Mouse (Mus musculus) megakaryocyte progenitor cell, adult 5-6 weeks (primary cell): ENCODE data around the gene Hibadh. TPM values are rescaled to one million over a fixed set of nuclear protein-coding genes. Genes with fewer than 3 reads are reported as not detected.
A peak's percentile ranks its signal among the peaks of the same experiment; 100 is the strongest.

Experiments
- ATAC-seq: replicated peaks from 2 replicates; pipeline ENCODE4 v1.8.0; 2016; ENCODE audit warnings: mild to moderate bottlenecking, moderate TSS enrichment, inconsistent platforms; ENCODE audit not compliant: poor library complexity
- total RNA-seq, 2 experiments: library from RNA; stranded (forward) in 1 of 2; stranded (reverse) in 1 of 2; fragments of 157-497, 149-512 nt in 1 of 2; fragments of 200-1000 nt in 1 of 2; gene quantifications; 2 replicates each; pipeline versions ENCODE4 v1.2.3 to v1.2.4; 2015 to 2017

The Hibadh gene
- total RNA-seq, 2 experiments from 2014 or later = 51.1 to 97.5 TPM

DNA sequence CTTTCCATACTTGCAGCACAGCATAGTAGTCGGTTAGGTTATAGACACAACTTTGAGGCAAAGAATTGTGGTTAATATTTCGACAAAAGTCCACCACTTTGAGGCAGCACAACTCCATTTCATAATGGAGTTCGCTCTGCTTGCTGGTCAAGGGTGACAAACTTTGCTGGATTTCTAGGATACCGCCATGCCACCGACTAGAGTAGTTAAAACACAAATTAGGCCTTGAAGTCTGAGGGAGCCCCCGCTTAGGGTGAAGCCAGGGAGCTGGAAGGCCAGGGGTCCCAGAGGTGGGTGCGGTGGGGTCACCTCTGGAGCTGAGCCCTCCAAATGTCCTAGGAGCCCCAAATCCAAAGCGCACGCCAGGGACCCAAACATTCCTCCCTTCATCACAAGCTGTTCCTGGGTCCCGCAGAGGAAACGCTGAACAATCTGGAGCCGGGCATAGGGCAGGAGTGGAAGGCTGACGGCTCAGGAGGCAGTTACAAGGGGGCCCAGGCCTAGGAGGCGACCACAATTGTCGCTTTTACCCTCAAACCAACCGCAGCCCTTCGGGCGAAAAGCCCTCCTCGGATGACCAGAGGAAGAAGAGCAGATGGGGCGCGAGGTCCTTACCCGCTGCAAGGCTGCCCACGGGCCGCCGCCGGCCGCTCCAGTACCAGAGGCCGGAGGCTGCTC is 504 bp downstream of the Hibadh start:
- ATAC-seq = peak; percentile 14

GRCm38 (mm10) chr6:52638471-52639185 is 1.6 kb downstream of the Hibadh start:
- ATAC-seq = no peak

- ATAC-seq = no peak
Observed at GRCm38 (mm10) chr6:52637337-52637736, 2.9 kb downstream of the Hibadh start.

DNA sequence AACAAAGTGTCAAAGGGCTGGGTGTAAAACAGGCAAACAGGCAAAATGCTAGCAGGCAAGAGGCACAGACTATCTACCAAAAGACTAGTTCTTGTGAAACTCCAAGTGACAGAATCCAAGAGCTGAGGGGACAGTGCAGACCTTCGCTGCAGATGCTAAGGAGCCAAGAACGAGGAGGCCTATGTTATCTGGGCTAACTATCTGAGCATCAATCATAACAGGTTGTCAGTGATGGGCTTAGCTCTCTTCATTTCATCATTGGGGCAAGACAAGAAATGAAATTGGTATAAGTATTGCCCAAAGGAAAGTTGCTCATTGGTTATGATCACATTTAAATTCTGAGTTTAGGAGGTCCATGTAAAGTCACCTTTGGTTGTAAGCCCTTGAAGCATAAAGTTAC is 4.8 kb downstream of the Hibadh start:
- ATAC-seq = no peak

DNA sequence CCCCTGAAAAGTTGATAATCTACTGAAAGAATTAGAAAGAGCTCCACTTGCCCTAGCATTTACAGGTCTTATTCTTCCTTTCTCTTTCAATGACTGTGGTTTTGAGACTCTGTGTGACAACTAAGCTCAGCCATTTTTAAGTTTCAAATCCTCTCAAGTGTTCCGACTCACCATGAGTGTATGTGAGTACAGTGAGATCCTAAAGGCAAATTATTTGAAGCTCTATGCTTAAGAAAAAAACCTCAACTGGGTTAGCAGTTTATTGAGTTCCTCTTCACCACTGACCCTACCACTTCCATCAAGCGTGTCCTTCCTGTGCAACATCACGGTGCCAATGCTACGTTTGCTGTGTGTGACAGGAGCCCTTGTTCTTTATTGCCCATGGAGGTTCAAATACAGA is 9.6 kb downstream of the Hibadh start:
- ATAC-seq = no peak

- no peak for ATAC-seq
Observed at GRCm38 (mm10) chr6:52629180-52629579, 11.0 kb downstream of the Hibadh start.

DNA sequence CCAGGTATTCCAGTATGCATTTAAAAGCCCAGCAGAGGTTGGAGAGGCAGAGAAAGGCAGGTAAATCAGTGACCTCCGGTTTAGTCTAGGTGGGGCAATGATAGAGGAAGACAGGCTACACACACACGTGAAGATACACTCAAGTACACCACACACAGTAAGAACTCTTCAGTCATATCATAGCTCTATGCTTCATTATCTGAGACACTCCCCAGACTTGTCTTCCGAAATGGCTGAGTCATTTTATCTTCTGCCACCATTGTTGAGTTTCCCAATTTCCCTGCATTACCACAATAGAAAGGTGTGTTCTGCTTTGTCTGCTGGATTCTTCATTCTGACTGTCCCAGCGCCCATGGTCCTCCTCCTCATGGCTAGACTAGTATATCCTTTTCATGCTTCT is 13.5 kb downstream of the Hibadh start:
- peak; percentile 78 for ATAC-seq

- no peak for ATAC-seq
Observed at GRCm38 (mm10) chr6:52623741-52624140, 16.4 kb downstream of the Hibadh start.

DNA sequence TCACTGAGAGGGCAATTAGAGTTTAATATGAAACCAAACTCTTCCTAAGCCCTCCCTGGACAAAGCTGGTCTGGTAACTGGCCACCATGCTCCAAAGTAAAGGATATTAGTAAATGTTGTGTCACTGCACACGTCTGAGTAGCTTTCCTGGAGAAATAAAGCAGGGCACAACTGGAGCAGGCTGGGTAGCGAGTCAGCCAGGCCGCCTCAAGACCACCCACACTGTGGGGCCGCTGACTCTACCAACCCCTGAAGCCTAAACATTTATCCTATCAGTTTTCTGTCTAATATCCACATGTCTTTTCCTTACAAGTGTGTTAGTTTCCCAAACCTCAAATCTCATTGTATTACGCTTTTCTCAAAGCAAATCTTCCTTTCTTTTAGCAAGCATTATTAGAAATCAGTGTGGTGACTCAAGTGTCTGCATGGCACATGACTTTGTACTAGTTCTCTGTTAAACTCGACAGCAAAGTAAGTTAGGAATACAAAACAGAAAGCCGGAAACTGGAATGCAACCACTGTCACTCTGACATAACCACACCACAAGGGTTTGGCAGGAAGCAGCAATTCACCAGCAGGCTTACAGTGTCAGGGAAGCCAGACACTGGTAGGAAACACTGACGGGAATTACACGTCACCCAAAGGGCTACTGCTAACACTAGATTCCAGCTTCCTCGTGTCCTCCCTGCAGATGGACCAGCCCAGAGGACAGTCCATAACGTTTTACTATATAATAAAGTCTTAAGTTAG is 18.3 kb downstream of the Hibadh start:
- peak; percentile 44 for ATAC-seq

DNA sequence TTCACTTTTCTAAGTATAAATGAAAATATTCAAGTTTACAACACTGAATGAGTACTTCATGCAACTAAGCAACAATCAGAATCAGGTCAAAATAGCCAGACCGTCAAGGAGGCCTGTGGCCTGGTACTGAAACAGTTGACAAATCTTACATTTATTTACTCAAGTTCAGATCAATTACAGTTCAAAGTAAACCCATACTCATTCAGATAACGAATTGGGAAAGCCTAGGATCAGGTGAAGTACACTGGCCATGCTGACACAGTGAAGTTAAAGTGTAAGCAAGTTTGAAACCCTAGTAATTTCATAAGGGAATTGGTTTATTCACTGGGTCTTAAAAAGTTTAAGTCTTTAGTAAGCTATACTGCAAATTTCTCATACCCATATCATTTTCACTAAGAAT is 20.1 kb downstream of the Hibadh start:
- no peak for ATAC-seq

DNA sequence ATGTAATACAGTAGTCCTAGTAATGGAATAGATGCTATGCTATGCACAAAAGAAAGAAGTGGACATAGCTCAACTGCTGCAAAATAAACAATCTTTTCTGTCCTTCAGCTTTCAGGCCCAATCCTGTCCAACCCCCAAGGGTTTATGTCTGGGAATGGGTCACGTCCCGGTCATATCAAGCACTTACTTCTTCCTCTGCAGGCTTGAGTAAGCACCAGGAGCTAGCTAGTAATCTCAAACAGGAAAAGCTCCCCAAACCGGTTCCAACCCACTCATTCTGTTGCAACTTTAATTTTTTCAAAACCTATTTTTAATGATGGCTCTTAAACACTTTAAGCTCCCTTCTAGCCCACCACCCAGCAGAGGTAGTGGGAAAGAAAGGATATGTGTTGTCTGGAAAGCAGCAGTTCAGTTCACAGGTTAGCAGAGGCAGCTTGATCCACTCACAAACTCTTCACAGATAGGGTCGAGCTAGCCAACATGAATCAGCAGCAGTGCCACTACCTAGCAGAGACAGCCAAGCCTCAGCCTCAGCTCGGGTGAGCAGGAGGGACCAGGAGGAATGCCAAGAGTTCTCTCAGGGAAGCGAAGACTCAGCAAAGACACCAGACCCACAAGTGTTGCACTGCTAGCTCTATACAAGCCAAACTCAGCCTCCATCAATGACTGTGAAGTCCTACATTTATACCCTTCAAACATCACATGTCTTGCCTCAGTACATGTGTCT is 30.4 kb downstream of the Hibadh start:
- no peak for ATAC-seq

GRCm38 (mm10) chr6:52608121-52608520 is 32.1 kb downstream of the Hibadh start:
- no peak for ATAC-seq

DNA sequence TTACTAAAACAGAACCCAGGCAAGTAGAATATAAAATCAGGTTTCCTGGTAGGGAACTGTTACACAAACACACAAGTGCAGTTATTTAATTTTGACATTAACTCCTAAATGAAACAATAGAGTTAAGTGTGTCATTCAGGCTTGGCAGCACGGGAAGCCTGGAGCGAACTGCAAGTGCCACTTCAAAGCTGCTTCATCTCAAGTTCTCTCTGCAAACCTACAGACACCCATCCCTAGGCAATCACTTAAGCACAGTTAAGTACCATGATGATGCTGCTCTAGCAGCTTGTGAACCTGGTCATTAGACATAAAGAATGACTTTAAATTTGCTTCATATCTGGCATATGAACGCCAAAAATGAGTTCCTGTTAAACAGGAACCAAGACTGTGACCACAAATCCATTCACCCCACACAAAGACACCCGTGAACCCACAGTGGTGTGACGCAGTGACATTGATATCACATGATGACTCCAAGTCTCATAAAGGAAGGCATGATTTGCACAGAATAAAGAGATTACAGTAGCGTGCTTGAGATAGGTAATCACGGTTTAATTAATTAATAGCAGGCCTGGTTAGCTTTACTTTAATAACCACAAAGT is 33.3 kb downstream of the Hibadh start:
- ATAC-seq = 0 out of 2 replicates have a peak, but pooled peaks have one; percentile 37

DNA sequence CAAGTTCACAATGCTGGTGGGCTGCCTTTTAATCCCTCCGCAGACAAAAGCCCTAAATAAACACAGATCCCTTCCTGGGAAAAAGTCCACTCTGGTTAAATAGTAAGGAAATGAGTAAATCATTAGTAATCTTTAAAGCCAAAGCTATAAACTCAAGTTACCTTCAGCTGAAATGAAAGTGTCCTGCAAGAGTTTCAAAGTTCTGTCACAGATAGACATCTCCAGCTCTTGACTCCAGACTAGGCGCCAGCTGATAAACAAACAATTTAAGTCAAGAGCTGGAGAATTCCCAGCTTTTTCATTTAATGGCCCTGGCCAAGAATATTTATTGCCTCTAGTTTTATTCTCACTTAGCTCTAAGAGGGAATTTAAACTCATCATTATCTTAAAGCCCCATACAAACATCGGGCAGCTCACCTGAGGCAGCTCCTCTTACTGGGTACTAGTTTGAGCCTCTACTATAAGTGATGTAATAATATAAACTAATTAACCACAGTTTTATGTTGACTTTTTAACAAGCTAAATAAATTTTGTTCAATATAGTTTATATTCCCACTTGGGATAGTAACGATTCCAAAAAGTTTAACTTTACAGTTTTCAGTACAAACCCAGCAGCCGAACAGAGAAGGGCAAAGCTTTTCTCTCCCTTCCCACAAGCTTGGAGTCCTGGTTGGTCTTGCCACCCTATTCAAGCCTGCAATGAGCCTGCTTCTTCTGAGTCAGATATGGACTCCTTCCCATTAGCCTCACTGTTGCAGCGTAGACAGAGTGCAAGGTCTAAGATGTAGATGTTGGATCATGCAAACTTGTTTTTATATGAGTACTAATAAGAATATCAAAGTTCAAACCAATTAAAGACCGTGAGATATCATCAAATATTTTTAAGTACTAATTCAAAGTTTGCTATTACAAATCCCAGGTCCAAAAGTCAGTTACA is 38.2 kb downstream of the Hibadh start:
- ATAC-seq = no peak

DNA sequence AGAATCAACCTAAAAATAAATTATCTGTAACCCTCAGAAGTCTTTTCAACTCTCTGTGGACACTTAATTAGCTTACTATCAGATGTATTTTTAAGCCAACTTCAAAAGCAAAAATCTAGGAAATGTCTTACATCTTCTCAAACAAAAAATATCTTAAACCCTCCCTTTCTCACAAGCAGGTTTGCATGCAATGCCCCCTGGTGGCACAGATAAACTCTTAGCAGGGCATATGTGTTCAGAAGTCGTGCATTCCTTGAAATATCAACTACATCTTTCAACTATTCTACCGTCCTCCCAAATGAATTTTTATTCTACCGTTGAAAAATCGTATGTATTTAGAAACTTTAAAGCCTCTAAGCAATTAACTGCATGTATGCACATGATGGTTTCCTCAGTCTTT is 39.1 kb downstream of the Hibadh start:
- 0 out of 2 replicates have a peak, but pooled peaks have one; percentile 29 for ATAC-seq

GRCm38 (mm10) chr6:52594752-52595151 is 45.4 kb downstream of the Hibadh start:
- ATAC-seq = no peak

- no peak for ATAC-seq
Observed at GRCm38 (mm10) chr6:52586564-52586963, 53.6 kb downstream of the Hibadh start.

DNA sequence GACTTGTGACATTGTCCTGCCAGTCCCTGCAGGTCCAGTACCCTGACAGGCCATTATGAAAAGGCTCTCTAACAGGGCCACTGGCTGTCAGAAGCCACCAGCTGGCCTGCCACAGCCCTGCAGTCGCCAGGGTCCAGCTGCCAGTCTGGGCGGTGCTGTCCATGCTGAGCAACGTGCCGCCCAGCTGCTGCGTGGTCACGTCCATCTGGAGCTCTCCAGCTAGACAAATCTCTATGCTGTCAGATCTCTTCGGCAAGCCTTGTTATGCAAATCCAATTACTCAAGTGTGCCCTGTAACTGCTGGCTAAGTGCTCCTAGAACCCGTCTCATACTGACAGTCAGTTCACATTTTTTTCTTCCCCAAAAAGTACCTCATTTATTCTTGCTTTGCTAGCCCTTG is 55.8 kb downstream of the Hibadh start:
- ATAC-seq = no peak

GRCm38 (mm10) chr6:52581081-52581480 is 59.1 kb downstream of the Hibadh start:
- no peak for ATAC-seq

- ATAC-seq = no peak
Observed at GRCm38 (mm10) chr6:52578322-52578721, 61.9 kb downstream of the Hibadh start.
